Comparison of ENCODE assay signal across 14 mouse cellular contexts in genomic region chr8:58331151-58331550, GRCm38 (mm10).
"Had no signal": no experiment of that assay in that cellular context is flagged by ENCODE, and none has a peak within 500 bp of the region (broad histone marks: within the 10 kb centered on the region; RNA-seq: fewer than 3 reads in every experiment).

No protein-coding gene starts in this region.

- H3K27ac ChIP-seq: kidney, postnatal 0 days; liver, embryonic 14.5 days; macrophage; midbrain, embryonic 12.5 days; midbrain, embryonic 15.5 days; neural tube, embryonic 12.5 days; neural tube, embryonic 15.5 days had no signal

- H3K4me3 ChIP-seq: midbrain, embryonic 12.5 days; midbrain, embryonic 15.5 days; neural tube, embryonic 12.5 days; neural tube, embryonic 15.5 days had no signal

- DNase-seq: kidney, adult 2 months; kidney, postnatal 25 days; liver, postnatal 0 days; lung, embryonic 14.5 days; thymus, adult 2 months; thymus, postnatal 14 days; thymus, postnatal 4 days had no signal
